Mouse (Mus musculus) Patski (cell line): ENCODE measurements at regions not wholly inside any gene's neighbourhood (a gene's known extent, or its start where the extent isn't known, plus 50 kb on each side); places are given as distances from the start of the nearest gene placed in this dataset.
"Not testable (repeated sequence)": the region's sequence is repeated elsewhere in the genome, so short reads cannot be mapped to it uniquely, and the experiment has no call there.

Experiments
- ATAC-seq: fragments of 100-300 bp; one replicate; pipeline ENCODE4 v1.8.0; 2021
- CTCF ChIA-PET: fragments of 350-600 bp; sonication (Branson Sonifier 250); formaldehyde crosslinking; loops from one replicate; lab custom pipeline; 2022; ENCODE audit warnings: inconsistent platforms; lab: Charles Lee
- POLR2A ChIA-PET: fragments of 350-600 bp; sonication (Branson Sonifier 250); formaldehyde crosslinking; loops from one replicate; lab custom pipeline; 2022; ENCODE audit warnings: antibody characterized with exemption, inconsistent platforms; lab: Charles Lee
- DNase-seq: peaks from one replicate; pipeline ENCODE4 v3.0.0-alpha.2; 2011; ENCODE audit warnings: low read depth, low spot score
- H3K27me3 ChIP-seq: fragments of 371-371 bp; one replicate; pipeline ENCODE4 v1.5.1; 2021
- CTCF ChIP-seq: fragments of 100-300 bp; IDR thresholded peaks from one replicate; pipeline ENCODE4 v1.5.1; 2021
- in situ Hi-C: fragments of 300-500 bp; cut with MboI; formaldehyde crosslinking; loops from 3 replicates; pipeline ENCODE4 v1.11.1; 2018; ENCODE audit warnings: low pct_unique_long_range_greater_than_20kb, mixed read lengths

GRCm38 (mm10) chr12:119527760-119528159 lies 213.7 kb downstream of the Macc1 start:
- no peak for DNase-seq
- TF ChIP-seq CTCF, result no peak
- ChIA-PET CTCF (interaction anchor here (0.7 kb wide), 1 partner anchor 33 kb away, joined by 3 read pairs; no protein-coding TSS in a partner anchor), POLR2A (no interaction called here)
- no peak for ATAC-seq
- peaks cover 6% of the 10 kb centered on the region for H3K27me3 ChIP-seq
- in situ Hi-C loops, result no loop called here

- DNase-seq, H3K27me3 ChIP-seq, in situ Hi-C loops, ATAC-seq, CTCF ChIA-PET, POLR2A ChIA-PET: not testable (repeated sequence)
Measured at GRCm38 (mm10) chr12:119548376-119548775, 234.3 kb downstream of the Macc1 start.

- in situ Hi-C loops, result no loop called here
- ATAC-seq (no peak), DNase-seq (no peak)
- ChIA-PET POLR2A (no interaction called here), CTCF (interaction anchor here (1.2 kb wide), 1 partner anchor 11 kb away, joined by 3 read pairs; no protein-coding TSS in a partner anchor)
- no peak for TF ChIP-seq CTCF
- no peaks in the 10 kb centered on the region for H3K27me3 ChIP-seq
Measured at GRCm38 (mm10) chr12:119576690-119577089, 262.6 kb downstream of the Macc1 start.

GRCm38 (mm10) chr12:119577280-119577679 lies 263.2 kb downstream of the Macc1 start:
- DNase-seq (no peak), ATAC-seq (no peak)
- TF ChIP-seq CTCF, result no peak
- ChIA-PET CTCF (interaction anchor here (1.2 kb wide), 1 partner anchor 10 kb away, joined by 3 read pairs; no protein-coding TSS in a partner anchor), POLR2A (no interaction called here)
- H3K27me3 ChIP-seq, result no peaks in the 10 kb centered on the region
- in situ Hi-C loops, result no loop called here

- no peak for TF ChIP-seq CTCF
- ChIA-PET CTCF (no interaction called here), POLR2A (no interaction called here)
- in situ Hi-C loops, result no loop called here
- no peak for DNase-seq
- no peaks in the 10 kb centered on the region for H3K27me3 ChIP-seq
- ATAC-seq, result no peak
Measured at GRCm38 (mm10) chr12:119601361-119601760, 287.3 kb downstream of the Macc1 start.

GRCm38 (mm10) chr12:119624238-119624637 lies 310.2 kb downstream of the Macc1 start:
- no peak for ATAC-seq
- H3K27me3 ChIP-seq, result no peaks in the 10 kb centered on the region
- no peak for TF ChIP-seq CTCF
- in situ Hi-C loops, result no loop called here
- ChIA-PET POLR2A (no interaction called here), CTCF (no interaction called here)
- DNase-seq, result no peak

- ChIA-PET CTCF (no interaction called here), POLR2A (no interaction called here)
- TF ChIP-seq CTCF, result no peak
- DNase-seq (no peak), ATAC-seq (no peak)
- in situ Hi-C loops, result no loop called here
- H3K27me3 ChIP-seq, result no peaks in the 10 kb centered on the region
Measured at GRCm38 (mm10) chr12:119655366-119655765, 290.3 kb upstream of the Tmem196 start.
